Mouse (Mus musculus): ENCODE results near the gene Clcf1.

DNA sequence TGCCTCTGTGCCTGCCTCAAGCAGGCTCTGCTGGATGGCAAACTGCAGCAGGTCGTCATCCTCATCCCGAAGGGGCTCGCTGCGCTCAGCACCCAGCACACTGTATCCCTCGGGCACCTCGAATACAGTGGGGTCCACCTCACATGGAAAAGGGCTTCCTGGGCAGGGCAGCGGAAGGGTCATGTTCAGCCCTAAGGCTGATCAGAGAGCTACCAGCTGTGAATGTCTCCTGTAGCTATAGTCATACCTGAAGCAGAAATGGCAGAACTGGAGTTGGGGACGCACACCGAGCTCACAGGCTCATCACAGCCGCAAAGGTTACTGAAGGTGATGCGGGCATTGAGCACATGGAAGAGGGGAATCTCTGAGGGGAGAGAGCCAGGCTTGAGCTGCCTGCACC lies 56.9 kb downstream of the Clcf1 start:
- TF ChIP-seq CTCF (IDR thresholded peaks at IDR 0.05; ENCODE audit: low read depth, low read length) (no peak), POLR2A (IDR thresholded peaks at IDR 0.05; ENCODE audit: extremely low read depth, insufficient read depth, low read length) (no peak)
